Mouse (Mus musculus): ENCODE measurements around the gene Mpv17l2. TPM values are rescaled to one million over a fixed set of nuclear protein-coding genes. Genes with fewer than 3 reads are reported as not detected.

The Mpv17l2 gene
- total RNA-seq, 2 experiments from 2014 or later: 119 to 155 TPM

DNA sequence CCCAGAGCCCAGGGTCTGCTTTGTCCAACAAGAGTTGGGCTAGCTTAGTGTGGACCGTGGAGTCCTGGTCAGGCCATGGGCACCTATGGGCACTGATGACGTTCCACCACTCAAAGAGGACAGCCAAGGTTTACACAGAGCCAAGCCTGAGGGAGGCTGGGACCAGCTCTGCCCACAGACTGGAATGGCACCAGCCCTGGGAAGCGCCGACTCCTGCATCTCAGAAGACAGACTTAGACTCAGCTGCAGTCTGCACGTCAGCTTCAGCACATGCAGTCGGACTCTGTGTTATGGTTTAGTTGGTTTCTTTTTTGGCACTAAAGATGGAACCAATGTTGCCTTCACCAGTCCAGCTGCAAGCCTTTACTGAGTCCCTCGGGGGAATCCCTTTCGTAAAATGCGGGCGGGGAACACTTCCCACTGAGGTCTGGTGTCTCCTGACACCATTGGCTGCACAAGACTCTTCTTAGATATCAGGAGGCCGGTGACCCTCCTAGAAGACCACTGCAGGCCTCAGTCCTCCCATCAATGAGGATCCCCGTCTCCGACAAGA lies 10.5 kb downstream of the Mpv17l2 start:
- no peak for DNase-seq

DNA sequence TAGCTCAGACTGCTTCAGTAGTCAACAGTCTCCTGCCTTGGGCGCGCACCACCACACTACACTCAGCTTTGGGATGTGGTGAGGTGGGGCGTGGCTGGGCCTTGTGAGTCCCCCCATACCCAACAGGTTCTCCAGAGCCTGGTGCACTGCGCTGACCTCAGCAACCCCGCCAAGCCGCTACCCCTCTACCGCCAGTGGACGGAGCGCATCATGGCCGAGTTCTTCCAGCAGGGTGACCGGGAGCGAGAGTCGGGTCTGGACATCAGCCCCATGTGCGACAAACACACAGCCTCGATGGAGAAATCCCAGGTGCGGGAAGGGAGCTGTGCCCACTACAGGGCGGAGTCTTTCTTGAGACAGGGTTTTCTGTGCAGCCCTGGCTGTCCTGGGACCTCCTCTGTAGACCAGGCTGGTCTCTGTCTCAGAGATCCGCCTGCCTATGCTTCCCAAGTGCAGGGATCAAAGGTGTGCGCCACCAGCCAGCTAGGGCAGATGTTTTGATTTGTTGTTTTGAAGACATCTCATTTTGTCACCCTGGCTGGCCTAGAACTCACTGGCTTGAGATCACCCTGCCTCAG lies 11.6 kb downstream of the Mpv17l2 start:
- DNase-seq: no peak

DNA sequence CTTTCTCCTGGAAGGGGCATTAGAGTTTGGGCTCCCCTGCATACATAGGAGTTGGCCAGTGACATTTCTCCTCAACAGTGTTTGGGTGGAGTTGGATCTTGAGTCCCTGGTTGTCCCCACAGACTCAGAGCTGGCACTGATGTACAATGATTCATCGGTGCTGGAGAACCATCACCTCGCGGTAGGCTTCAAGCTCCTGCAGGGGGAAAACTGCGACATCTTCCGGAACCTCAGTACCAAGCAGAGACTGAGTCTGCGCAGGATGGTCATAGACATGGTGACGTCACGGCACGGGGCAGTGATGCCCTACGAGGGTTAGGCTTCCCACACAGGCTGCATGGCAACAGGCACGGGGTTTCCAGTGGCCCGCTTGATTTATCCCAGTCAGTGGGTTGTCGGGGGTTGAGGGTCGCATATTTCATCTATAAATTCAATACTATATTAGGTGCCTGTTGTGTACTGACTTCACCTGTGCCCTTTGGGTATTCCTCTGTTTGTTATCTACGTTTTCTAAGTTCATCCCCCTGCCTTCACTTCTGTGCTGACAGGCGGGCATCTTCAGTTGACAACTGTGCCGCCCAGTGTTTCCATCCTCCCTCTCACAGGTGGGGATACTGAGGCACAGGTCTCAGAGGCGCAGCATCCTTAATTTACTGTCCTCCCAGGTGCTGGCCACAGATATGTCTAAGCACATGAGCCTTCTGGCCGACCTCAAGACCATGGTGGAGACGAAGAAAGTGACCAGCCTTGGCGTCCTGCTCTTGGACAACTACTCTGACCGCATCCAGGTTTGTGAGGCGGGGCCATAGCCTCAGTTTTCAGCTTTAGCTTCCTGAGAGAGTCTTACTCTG lies 12.3 kb downstream of the Mpv17l2 start:
- DNase-seq: no peak

DNA sequence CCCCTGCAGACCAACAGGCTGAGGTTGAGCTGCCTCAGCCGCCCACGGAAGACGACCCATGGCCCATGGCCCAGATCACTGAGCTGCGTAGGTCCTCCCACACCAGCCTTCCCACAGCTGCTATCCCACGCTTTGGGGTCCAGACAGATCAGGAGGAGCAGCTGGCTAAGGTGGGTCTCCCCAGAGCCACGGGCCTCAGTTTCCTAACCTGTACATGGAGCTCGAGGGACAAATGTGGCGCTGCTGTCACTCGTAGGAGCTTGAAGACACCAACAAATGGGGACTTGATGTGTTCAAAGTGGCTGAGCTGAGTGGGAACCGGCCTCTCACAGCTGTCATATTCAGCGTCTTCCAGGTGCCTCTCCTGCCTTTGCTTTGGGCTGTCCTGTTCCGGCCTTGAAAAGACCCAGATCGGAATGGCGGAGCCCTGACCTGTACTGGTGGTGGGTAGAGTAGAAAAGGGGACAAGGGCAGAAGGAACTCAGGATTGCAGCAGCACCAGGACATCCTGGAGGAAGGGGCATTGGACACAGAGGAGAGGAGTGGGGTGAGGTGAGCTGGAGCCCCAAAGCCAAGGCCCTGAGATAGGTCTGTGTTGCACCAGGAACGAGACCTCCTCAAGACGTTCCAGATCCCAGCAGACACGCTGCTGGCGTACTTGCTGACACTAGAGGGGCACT lies 13.4 kb downstream of the Mpv17l2 start:
- DNase-seq: no peak

GRCm38 (mm10) chr8:70746676-70747075 lies 14.1 kb downstream of the Mpv17l2 start:
- DNase-seq: no peak

GRCm38 (mm10) chr8:70745691-70746220 lies 15.0 kb downstream of the Mpv17l2 start:
- no peak for DNase-seq

DNA sequence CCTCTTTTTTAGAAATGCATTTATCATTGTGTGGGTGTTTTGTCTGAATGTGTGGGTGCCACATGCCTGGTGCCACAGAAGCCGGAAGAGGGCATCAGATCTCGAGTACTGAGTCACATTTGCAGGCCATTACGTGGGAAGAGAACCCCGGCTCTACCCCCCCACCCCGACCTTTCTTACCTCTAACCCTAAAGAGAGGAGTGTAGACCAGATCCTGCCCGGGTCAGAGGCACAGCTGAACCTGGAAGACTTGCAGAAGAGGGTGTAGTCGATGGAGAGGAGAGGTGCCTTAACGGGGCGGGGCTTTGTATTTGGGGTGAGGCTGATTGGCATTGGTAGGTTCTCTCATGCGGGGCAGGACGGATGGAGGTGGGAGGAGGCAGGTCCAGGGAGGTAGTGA lies 15.9 kb downstream of the Mpv17l2 start:
- DNase-seq: no peak

- peak; percentile 84 to 85 for DNase-seq
Measured at GRCm38 (mm10) chr8:70743656-70744590, 16.8 kb downstream of the Mpv17l2 start.

DNA sequence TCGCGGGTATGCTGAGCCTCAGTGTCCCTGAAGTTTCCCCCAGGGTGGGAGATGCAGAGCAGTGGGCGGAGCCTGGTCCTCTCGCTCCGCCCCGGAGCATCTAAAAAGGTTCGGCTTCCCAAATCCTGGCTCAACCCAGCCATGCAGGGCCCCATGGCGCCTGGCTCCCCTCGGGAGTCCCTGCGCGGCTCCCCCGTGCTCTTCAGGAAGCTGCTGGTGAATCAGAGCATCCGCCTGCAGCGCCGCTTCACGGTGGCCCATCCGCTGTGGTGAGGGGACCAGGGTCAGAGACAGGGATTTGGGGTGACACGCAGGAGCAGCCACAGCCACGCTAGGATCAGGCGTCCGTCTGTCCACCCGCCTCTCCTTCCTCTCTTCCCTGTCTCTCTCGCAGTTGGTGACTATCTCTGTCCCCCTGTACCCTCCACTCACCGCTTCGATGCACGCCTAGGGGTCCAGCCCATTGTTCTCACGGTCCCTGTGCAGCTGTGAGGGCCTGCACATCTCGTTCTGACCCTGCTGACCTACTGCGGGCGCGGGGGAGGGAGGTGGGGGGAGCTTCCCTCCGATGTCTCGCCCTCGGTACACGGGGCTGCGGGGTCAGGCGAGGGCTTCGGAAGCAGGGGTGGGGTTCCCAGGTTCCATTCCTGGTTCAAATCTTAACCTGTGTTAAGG lies 17.6 kb downstream of the Mpv17l2 start:
- DNase-seq: no peak

DNA sequence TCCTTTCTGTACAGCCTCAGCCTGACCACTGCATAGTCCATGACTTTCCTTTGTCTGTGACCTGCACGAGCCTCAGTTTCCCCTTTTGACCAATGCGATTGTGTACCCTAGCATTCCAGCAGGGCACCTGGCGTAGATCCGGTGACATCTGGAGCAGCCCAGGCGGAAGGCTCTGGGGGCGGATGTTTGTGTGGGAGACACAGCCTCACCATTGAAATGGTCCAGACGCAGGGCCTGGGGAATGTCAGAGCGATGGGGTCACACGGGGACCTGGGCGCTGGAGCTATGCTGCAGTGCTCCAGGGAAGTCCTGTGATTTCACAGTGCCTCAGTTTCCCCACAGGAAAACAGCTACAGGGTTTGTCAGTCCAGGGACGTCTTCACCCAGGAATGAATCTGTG lies 18.6 kb downstream of the Mpv17l2 start:
- DNase-seq: no peak

DNA sequence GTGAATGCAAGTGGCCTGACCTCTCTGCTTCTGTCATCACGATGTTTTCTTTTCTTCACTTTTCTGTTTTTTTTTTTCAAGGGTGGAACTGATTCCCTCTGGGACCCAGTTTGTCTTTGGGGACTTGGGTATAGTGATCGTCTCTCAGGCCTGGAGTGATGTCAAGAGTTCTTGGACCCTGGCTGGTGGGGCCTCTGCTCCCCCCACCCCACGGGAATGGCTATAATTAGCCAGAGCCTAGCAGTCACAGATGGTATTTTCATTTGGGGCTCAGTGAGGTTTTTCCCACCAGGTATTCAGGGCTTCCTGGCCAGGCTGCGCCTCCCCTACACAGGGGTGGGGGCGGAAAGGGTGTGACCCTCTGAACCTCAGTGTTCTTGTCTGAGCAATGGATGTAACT lies 19.1 kb downstream of the Mpv17l2 start:
- no peak for DNase-seq

GRCm38 (mm10) chr8:70738211-70738610 lies 22.5 kb downstream of the Mpv17l2 start:
- DNase-seq: no peak

- no peak for DNase-seq
Measured at GRCm38 (mm10) chr8:70737705-70738104, 23.0 kb downstream of the Mpv17l2 start.

DNA sequence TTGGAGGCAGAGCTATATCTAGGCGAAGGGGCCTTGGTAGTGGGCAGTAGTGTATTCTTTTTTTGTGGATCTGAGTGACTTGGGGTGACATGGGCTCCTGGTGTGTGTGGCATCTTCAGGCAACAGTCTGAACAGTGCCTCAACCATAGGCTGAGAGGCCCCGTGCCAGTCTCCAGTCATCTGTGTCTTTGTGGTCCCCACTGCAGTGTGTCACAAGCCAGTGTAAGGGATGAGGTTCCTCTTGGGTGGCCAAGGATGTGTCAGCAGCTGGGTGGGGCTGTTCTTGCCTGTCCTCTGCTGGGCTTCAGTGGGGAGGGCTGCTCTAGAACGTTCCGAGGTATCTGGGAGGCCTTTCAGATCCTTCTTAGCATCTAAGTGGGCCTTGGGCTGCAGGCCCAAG lies 29.8 kb downstream of the Mpv17l2 start:
- DNase-seq: no peak

GRCm38 (mm10) chr8:70729808-70730475 lies 30.8 kb downstream of the Mpv17l2 start:
- no peak for DNase-seq

GRCm38 (mm10) chr8:70726721-70727120 lies 34.0 kb downstream of the Mpv17l2 start:
- DNase-seq: no peak

GRCm38 (mm10) chr8:70725792-70726447 lies 34.8 kb downstream of the Mpv17l2 start:
- DNase-seq: peak; percentile 62 to 67

GRCm38 (mm10) chr8:70724216-70724615 lies 36.5 kb downstream of the Mpv17l2 start:
- no peak for DNase-seq

DNA sequence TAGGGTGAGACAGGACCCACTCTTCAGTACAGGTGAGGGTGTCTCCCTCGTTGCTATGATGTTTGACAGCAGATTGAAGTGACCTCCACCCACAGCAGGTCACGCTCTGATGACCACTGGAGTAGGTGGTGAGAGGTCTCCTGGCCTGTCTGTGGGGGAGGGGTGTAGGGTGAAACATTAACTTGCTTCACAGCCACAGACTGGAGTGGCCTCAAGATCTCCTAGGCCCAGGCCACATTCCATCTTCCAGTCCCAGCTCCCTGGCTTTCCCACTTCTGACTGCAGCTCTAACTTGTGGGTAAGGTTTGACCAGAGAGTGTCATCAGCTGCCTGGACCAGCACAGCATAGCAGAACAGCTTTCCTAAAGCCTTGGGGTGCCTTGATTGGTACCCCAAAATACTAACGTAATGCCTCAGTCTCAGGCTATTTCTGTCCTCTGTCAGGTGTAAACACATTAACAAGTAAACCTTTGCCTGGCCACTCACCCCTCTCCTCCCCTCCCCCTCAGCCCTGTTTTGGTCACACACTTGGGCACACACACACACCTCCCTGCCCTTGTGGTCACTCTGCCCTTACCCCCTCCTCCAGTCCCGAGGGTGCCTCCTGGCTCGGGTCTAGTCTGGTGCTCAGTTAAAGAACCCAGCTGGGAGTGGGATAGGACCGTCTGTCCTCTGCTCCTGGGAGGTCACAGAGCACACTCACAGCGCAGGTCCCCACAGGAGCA lies 37.1 kb downstream of the Mpv17l2 start, which contains the start of gene Pde4c:
Gene Pde4c, plus strand, starts transcription at position 235 of the 725 bp plus-strand sequence.
- no peak for DNase-seq

All from adrenal gland, postnatal 36 days (tissue).